Mouse (Mus musculus) small intestine, adult 2 months (tissue): ENCODE results near the gene C2cd4d.

Experiments used
- CTCF ChIP-seq: fragments of 200-500 bp; IDR thresholded peaks from 2 replicates; pipeline ENCODE4 v1.5.1; 2012; ENCODE audit warnings: low read depth, mild to moderate bottlenecking, control low read depth, inconsistent platforms, low read length, moderate library complexity, mixed read lengths; ENCODE audit not compliant: insufficient replicate concordance, insufficient read length; ENCODE audit errors: extremely low read depth
- POLR2A ChIP-seq: fragments of 200-500 bp; IDR thresholded peaks from 2 replicates; pipeline ENCODE4 v1.6.1; 2012; ENCODE audit warnings: low read depth, mild to moderate bottlenecking, control low read depth, inconsistent platforms, low read length, moderate library complexity

DNA sequence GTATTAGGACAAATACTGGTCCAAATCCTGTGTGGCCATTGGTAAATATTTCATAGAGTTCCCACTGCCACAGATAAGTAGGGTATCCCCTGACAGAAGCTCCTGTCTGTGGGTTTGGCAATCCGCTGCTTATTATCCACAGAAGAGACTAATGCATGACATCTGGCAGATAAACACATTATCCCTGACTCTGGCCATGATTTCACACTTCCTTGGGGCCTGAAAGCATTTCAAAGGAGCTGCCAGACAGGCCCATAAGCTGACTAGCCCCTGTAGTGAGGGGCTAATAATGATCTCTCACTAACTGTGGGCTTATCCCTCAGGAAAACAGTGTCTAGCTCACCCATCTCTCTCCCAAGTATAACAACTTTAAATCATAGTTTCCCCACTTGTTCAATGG is 19.7 kb upstream of the C2cd4d start:
- TF ChIP-seq CTCF (no peak), POLR2A (no peak)
